Mouse (Mus musculus): ENCODE results near the gene Galntl6.
A peak's percentile ranks its signal among the peaks of the same experiment; 100 is the strongest.

Gene Galntl6

GRCm38 (mm10) chr8:57959136-57959535 is 953.3 kb downstream of the Galntl6 start:
- no peak for DNase-seq

- DNase-seq = no peak
Measured at GRCm38 (mm10) chr8:57958121-57958901, 954.1 kb downstream of the Galntl6 start.

GRCm38 (mm10) chr8:57955501-57955900 is 956.9 kb downstream of the Galntl6 start:
- DNase-seq = no peak

- DNase-seq = no peak
Measured at GRCm38 (mm10) chr8:57941113-57941512, 971.3 kb downstream of the Galntl6 start.

GRCm38 (mm10) chr8:57939856-57940420 is 972.5 kb downstream of the Galntl6 start:
- DNase-seq = no peak

GRCm38 (mm10) chr8:57939177-57939855 is 973.1 kb downstream of the Galntl6 start:
- DNase-seq = peak; percentile 56

GRCm38 (mm10) chr8:57927074-57927473 is 985.4 kb downstream of the Galntl6 start:
- no peak for DNase-seq

- DNase-seq = no peak
Measured at GRCm38 (mm10) chr8:57923556-57923955, 988.9 kb downstream of the Galntl6 start.

- DNase-seq = no peak
Measured at GRCm38 (mm10) chr8:57923130-57923529, 989.3 kb downstream of the Galntl6 start.

- DNase-seq = no peak
Measured at GRCm38 (mm10) chr8:57922214-57923070, 990.0 kb downstream of the Galntl6 start.

GRCm38 (mm10) chr8:57920326-57920903 is 992.0 kb downstream of the Galntl6 start:
- no peak for DNase-seq

- DNase-seq = no peak
Measured at GRCm38 (mm10) chr8:57918720-57919640, 993.5 kb downstream of the Galntl6 start.

GRCm38 (mm10) chr8:57893360-57893759 is 1019.1 kb downstream of the Galntl6 start:
- no peak for DNase-seq

GRCm38 (mm10) chr8:57892115-57892514 is 1020.3 kb downstream of the Galntl6 start:
- DNase-seq = no peak

- DNase-seq = no peak
Measured at GRCm38 (mm10) chr8:57890159-57890558, 1022.3 kb downstream of the Galntl6 start.

GRCm38 (mm10) chr8:57888831-57889230 is 1023.6 kb downstream of the Galntl6 start:
- DNase-seq = no peak

- DNase-seq = peak; percentile 25
Measured at GRCm38 (mm10) chr8:57879452-57879851, 1033.0 kb downstream of the Galntl6 start.

- DNase-seq = no peak
Measured at GRCm38 (mm10) chr8:57849074-57849473, 1063.4 kb downstream of the Galntl6 start.

- DNase-seq = no peak
Measured at GRCm38 (mm10) chr8:57843461-57843860, 1069.0 kb downstream of the Galntl6 start.

- no peak for DNase-seq
Measured at GRCm38 (mm10) chr8:57842462-57843391, 1069.7 kb downstream of the Galntl6 start.

Measured in right cerebral cortex, postnatal 14 days (tissue).